Mouse (Mus musculus) spleen, adult 2 months (tissue): ENCODE measurements around the gene Cks2.

Source experiments
- CTCF ChIP-seq: fragments of 200-500 bp; IDR thresholded peaks from 2 replicates; pipeline ENCODE4 v1.5.1; 2011; ENCODE audit warnings: mild to moderate bottlenecking, inconsistent platforms; ENCODE audit not compliant: insufficient read depth, insufficient read length, insufficient replicate concordance; ENCODE audit errors: extremely low read depth
- POLR2A ChIP-seq: fragments of 200-500 bp; IDR thresholded peaks from 2 replicates; pipeline ENCODE4 v1.6.1; 2011; ENCODE audit warnings: low read depth, low read length, inconsistent platforms

DNA sequence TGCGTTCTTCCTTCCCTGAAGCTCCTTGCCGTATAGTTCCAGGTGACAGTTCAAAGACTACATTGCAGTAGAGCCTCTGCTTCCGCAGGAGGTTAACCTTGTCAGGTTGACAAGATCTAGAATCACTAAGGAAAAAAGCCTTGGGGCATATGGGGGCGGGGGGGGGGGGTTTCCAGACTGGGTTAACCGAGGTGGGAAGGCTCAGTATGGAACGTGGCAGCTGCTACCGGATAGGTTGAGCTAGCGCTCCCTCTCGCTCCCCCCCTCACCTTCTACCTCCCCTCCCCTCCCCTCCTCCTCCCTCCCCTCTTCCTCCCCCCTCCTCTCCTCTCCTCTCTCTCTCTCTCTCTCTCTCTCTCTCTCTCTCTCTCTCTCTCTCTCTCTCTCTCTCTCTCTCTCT is 26.4 kb upstream of the Cks2 start:
- no peak for TF ChIP-seq CTCF
- TF ChIP-seq POLR2A: no peak
